Mouse (Mus musculus) activated CD4-positive, CD25-positive, alpha-beta regulatory T cell, adult 4 months (primary cell): ENCODE data around the gene Slc7a14. TPM values are rescaled to one million over a fixed set of nuclear protein-coding genes. Genes with fewer than 3 reads are reported as not detected.

Experiments
- ATAC-seq: one replicate; pipeline ENCODE4 v1.8.0; 2017
- polyA plus RNA-seq, 2 experiments: library from polyadenylated mRNA; unstranded; fragments of 100-300 nt; shearing (Covaris generic); gene quantifications; one replicate each; pipeline ENCODE4 v1.2.1; 2017

Gene Slc7a14
- polyA plus RNA-seq, 2 experiments from 2014 or later = 0.34 TPM; not detected in 1

DNA sequence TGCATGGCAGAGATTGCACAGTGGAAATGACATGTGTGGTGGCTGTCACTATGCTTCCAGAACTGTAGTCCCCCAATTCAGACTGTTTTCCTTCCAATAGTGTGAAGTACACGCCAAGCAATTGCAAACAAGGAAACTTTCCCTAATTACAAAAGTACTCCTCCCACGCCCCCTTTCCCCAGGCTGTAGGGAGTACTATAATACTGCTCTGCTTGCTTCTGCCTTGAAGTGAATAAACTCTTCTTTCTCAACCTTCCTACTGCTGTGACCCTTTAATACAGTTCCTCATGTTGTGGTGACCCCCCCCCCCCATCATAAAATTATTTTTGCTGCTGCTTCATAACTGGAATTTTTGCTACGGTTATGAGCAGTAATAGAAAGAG, 49.2 kb downstream of the Slc7a14 start:
- ATAC-seq = no peak

GRCm38 (mm10) chr3:31260329-31260963, 49.7 kb downstream of the Slc7a14 start:
- no peak for ATAC-seq

DNA sequence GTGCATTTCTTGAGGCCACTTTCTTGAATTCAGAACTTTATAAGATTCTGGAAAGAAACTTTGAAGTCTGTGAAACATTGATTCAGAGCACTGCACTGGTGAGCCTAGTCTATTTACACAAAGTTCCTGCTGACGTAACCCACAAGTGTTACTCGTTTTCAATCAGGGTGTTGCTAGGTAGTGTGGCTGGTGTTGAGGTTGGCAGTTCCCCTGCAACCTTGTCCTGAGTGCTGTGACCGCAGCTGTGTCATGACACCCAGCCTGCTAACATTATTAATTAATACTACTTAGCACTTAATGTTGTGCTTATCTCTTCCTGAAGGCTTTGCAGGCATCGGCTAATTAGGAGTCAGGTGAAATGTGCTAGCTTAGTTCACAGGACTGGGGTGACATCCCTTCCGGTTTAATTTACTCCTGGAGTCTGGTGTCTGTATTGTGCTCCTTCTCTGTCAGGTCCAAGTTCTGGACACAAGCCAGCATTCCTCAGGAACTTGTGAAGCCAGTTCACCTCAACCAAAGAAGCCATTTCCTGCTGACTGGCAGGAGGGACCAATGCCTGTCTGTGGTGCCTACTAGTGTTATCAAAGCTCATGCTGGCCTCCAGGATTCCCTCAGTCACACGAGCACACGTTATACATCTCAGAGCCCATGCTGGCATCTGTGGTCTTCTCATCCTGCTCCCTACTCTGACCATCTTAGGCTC, 50.5 kb downstream of the Slc7a14 start:
- ATAC-seq = no peak

GRCm38 (mm10) chr3:31254427-31254826, 55.8 kb downstream of the Slc7a14 start:
- ATAC-seq = no peak

GRCm38 (mm10) chr3:31253862-31254261, 56.3 kb downstream of the Slc7a14 start:
- no peak for ATAC-seq

- ATAC-seq = no peak
These were observed 57.6 kb downstream of the Slc7a14 start for GRCm38 (mm10) chr3:31252566-31252965.

GRCm38 (mm10) chr3:31243478-31243877, 66.7 kb downstream of the Slc7a14 start:
- no peak for ATAC-seq

DNA sequence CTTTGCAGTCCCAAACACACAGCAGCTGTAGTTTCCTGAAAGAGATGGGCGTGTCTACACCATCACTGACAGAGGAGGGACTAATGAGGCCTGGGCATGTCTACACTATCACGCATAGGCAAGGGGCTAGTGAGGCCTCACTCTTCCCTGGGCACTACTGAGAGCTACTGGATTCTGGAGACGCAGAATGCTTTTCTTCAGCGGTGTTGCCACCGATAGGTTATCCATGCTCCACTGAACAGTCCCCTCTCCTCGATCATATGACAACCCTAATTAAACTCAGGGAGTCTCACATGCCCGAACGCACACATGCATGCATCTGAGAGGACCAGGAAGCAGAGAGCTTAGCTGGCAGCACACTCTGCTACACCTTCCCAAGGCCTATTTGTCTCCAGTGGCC, 69.3 kb downstream of the Slc7a14 start:
- no peak for ATAC-seq

- ATAC-seq = no peak
These were observed 70.5 kb downstream of the Slc7a14 start for GRCm38 (mm10) chr3:31239645-31240044.

- no peak for ATAC-seq
These were observed 72.2 kb downstream of the Slc7a14 start for GRCm38 (mm10) chr3:31237936-31238335.

- ATAC-seq = no peak
These were observed 74.0 kb downstream of the Slc7a14 start for GRCm38 (mm10) chr3:31236146-31236545.

GRCm38 (mm10) chr3:31234356-31234755, 75.8 kb downstream of the Slc7a14 start:
- no peak for ATAC-seq

GRCm38 (mm10) chr3:31233746-31234312, 76.3 kb downstream of the Slc7a14 start:
- ATAC-seq = no peak

DNA sequence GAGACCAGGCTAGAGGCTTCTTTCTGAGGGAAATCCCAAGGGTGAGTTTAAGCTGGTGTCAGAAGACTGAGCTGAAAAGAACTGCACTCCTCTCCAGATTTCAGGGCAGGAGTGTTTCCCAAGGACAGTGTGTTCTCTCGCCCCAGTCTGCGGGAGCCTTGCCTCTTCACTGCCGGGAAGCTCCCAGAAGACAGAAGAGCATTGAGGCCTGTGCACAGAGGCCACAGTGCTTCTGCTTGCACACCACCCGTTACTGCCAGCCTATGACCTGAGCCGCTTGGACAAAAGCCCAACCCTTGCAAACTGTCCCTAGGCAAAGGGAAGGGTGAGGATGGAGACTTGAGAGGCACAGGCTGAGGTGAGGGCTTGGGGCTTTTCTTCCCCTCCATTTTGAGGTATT, 80.9 kb downstream of the Slc7a14 start:
- no peak for ATAC-seq

DNA sequence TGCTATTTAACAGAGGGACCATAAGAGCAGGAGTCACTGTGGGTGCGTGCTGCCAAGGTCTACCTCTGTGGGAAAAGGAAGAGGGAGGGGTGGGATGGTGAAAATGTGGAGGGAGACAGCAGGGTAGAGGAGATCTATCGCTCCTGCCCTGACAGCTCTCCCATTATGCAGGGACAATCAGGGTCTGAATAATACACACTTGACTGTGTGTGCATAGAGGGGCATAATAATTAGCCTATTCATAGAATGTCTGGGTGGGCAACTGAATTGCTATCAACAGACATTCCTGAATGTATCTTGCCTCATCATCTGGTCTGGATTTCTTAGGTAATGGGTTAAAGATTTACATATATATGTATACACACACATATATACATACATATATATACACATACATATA, 81.7 kb downstream of the Slc7a14 start:
- ATAC-seq = no peak

DNA sequence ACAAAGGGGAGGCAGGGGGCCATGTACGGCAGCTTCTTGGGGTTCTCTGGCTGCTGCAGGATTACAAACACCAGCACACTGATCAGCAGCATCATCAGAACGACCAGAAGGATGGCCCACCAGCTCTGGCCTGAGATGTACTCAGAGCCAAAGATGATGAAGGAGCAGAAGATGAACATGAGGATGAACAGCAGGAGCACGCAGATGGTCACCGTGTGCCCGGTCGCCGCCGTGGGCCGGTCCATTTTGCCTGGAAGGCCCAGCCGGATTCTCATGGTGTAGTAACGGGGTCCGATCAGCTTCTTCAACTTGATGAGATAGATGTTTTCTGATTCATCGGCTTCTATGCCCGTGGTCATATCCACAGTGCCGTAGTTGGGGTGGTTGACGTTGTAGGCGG, 86.6 kb downstream of the Slc7a14 start:
- no peak for ATAC-seq

- ATAC-seq = no peak
These were observed 90.1 kb downstream of the Slc7a14 start for GRCm38 (mm10) chr3:31220040-31220439.

GRCm38 (mm10) chr3:31219483-31219882, 90.7 kb downstream of the Slc7a14 start:
- no peak for ATAC-seq

GRCm38 (mm10) chr3:31217523-31217922, 92.7 kb downstream of the Slc7a14 start:
- no peak for ATAC-seq

DNA sequence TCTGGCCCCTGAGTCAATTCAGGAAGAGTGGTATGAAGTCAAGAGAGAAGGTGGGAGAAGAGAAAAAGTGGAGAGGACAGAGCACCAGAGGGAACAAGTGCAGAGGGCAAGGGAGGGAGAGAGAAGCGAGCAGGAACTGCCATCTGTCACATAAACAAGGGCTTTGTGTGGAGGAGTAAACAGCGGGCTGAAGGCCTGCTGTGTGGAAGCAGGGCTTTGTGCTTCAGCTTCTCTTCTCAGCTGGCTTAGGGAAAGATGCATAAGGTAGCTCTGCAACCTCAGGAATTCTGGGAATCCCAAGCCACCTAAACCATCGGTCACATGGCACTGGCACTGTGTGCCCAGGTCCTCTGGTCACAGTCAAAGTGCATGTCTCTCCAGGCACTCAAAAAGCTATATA, 96.4 kb downstream of the Slc7a14 start:
- no peak for ATAC-seq

DNA sequence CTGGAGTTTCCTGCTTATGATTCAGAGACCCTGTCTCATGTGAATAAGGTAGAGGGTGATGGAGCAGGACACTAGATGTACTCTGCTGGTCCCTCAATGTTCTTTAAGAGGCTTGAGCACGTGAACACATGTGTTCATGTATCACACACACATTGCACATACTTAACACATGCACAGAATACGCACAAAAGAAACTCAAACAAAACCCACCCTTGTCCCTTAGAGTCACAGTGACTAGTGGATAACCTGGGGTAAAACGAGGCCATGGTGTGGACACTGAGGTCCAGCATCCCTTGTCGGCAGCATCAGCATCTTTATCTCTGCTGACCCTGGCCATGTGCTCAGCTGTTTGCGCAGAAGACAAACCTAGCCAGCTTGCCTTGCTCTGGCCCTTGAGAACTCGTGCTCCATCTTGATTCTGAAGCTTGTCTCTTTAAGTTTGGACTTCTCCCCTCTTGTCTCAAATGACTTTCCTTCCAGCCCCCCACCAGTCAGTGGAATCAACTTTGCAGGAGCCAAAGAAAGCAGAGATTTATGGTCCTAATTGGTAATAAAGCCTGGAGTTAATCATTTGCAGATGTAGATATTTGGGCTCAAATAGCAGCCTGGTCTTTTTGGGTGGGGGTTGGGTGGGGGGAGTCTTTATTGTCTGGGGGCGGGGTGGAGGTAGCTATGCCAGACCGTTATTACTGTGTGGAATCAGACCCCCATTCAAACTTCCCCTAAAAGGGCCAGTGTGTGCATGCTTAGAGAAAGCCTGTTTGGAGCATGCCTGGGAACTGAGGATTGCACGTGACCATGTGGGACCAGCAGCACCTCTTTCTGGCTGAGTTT, 97.8 kb downstream of the Slc7a14 start:
- no peak for ATAC-seq

DNA sequence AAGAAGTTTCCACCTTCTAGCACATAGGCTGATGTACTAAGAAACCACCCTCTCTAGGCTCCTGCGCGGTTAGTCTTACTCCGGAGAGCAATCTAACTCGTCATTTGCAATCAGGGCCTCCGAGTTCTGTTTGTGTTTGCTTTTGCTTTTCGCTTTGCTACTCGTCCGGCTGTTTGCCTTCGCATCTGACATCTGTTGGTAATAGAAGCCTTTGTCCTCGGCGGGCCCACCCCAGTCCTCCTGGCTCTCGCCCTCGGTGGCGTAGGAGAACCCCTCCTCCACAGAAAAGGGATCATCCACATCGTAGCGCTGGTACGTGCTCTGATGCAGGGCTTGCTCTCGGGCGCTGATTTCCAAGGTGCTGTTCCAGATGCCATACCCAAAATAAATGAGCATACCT, 101.2 kb downstream of the Slc7a14 start:
- ATAC-seq = no peak

DNA sequence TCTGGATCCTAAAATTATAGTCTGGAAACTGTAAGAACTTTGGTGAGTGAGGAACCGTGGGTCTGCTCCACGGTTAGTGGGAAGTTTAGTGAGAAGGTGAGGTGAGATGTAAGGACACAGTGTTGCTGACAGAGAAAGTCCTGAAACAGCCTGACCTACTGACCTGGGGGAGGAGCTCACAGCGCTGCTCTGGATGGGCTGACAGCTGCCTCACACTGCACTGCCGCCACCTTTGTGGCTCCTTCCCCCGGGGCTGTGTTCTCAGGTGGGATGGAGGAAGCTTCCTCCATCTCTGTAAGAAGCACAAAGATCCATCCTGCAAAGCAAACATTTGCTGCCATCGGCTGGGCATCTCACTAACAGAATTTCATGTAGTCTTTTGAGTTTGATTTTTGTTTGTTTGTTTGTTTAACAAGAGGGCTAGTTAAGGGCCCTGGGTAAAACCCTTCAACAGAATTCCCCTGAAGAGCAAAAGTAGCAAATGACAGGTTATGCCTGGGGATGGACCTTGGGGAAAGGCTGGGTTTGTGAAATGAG, 101.7 kb downstream of the Slc7a14 start:
- ATAC-seq = no peak
